Mouse (Mus musculus) thymus, postnatal 4 days (tissue): Measurements from ENCODE around the gene Adcy3.

Experiments
- DNase-seq: peaks from one replicate; pipeline ENCODE4 v3.0.0; 2021

Gene Adcy3

DNA sequence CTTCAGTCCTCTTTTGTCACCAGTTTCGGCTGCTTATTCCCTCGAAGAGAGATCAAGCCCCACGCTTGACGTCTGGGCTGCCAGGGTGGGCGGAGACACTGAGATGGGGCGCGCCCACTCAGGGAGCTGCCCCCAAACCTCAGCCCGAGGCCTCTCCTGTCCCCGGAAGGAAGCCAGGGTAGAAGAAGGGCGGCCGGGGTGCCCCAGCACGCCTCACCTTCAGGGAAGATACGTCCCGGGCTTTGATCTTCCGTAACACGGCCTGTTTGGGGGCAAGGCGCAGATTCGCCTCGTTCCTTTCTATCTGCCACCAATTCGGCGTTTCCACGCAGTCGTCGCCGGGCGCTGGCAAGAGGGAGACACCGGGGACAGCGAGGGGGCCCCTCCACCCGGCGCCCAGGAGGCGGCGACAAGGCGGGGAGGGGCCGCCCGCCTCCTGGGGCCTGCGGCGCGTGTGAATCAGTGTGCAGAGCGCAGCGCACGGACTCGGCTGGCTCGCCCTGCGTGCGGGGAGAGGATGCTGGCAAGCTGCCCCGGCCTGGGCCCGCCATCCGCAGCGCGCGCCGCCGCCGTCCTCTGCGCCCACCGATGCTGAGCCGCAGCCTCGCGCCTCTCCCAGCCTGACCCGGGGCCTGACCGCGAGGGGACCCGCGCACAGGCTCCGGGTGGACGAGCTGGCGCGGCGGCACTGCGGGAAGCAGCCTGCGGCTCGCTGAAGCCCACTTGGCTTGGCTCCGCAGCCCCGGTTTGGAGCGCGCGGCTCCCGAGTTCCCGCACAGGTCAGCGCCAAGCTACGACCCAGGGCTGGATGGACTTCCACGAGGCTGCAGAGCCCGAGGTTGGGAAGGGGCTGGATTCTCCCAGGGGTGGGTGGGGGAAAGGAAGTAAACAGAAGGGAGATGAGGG lies at the start of gene Adcy3:
Adcy3 (plus strand) TSS at position 163 of the 906 bp plus-strand sequence.
- peak; percentile 86 for DNase-seq

DNA sequence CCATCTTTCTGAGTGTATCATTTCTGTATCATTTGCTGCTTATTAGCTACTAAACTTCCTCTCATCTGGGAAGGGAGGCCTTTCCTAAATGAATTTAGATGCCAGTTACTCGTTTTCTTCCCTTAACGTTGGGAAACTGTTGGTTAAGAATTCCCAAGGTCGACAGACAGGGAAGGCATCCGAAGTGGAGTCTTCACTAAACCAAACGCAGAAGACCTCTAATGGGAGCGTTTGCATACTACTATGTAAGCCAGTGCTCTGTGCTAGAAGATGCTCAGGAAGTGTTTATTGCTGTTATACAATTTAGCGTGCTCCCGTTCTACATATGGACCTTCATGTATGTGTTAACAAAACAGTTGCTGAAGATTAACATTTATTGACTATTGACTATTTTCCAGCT lies 49.5 kb upstream of the Adcy3 start:
- DNase-seq: no peak

DNA sequence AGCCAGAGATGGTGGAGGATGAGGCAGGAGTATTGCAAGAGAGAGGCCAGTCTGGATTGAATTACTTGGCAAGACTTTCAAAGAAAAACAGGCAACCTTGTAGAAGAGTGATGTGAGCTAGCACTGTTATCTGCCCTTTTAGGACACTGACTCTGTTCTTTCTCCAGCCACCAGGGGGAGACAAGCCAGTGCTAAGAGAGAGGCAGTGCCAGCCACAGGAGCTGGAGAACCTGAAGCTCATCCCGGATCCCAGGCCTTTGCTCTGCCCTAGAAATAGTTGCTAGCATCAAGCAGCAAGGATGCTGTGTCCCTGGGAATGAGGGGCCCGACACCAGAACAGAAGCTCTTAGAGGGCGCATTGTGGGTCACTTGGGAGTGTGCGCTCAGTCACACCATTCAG lies 25.5 kb upstream of the Adcy3 start:
- peak; percentile 83 for DNase-seq

DNA sequence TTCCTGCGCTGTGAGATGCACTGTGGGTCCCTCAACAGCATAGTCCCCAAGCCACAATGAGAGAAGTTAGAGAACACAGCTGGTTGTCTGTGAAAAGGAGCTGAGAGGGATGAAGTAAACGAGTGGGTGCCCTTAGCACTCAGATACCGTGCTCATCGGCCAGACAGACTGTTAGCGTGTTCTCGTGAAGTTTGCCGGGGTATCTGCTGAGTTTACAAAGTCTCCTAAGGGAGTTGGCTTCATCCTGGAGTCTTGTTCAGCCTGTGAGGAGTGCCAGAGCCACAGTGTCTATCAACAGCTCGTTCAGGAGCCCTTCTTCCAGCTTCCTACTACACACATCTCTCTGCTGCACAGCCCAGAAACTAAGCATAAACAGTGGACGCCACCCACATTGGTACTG lies 16.8 kb upstream of the Adcy3 start:
- DNase-seq: no peak

DNA sequence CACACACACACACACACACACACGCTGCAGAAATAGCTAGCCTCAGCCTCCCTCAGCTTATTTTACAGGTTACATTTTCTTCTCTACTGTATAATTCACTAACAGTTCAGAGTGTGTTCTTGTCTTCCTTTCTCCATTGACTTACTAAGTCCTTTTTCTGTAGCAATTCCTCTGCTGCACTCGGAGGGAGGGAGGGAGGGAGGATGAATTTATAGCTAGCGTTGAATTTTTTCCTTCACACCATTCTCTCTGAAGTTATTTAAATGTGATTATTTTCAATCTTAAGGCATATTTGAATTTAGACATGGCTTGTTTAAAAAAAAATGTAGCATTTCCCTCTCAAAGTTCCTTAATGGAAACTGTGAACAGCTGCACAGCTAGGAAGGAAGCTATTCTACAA lies 15.8 kb upstream of the Adcy3 start:
- no peak for DNase-seq

DNA sequence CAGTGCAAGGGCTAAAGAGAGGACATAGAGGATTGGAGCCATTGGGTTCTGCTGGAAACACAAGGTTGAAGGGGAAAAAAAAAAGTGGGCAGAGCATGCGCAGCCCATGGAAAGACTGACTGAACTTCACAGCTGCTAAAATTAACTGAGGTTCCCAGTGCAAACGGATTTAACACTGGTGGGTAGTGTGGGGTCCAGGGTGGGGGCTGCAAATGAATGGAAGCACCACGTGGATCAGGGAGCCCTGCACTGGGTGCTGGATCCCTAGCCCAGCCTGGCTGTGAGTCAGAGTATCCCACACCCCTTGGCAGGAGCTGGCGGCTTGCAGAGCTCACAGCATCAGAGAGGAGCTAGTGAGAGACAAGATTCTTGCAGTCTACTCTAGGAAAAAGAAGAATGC lies 15.3 kb upstream of the Adcy3 start:
- DNase-seq: no peak

DNA sequence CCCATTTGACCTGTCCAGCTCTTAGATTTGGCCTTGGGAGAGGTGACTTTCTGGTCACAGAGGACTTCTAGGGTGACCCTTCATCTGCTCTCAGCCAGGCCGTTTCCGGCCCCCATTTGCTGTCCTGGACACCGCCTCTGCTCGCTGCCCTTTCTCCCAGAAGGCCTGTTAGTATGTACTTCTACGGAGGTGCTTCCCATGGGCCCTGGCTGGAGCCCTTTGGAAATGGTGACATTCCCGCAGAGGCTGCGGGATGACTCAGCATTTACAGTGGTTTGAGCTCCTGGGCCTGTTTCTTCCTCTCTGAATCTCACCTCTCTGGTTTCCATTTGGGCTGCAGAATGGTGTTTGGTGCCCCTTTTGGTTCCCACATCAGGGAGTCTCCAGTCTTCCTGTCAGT lies 5.6 kb upstream of the Adcy3 start:
- no peak for DNase-seq

DNA sequence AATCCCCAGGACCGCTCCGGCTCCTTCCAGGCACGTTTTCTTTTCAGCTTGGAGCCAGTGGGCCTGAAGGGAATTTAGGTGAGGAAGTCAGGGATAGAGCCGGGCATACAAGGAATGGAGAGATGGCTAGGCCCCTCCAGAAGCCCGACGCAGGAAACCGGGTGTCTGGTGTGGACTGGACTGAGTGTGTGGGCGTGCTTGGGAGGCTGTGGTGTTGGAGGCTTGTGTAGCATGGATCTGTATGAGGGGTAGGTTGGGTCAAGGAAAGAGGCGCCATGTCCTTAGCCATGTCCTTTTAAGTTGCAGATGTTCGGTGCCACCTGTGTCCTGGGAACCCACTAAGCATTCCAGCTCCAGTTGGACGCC lies 927 bp downstream of the Adcy3 start:
- no peak for DNase-seq

DNA sequence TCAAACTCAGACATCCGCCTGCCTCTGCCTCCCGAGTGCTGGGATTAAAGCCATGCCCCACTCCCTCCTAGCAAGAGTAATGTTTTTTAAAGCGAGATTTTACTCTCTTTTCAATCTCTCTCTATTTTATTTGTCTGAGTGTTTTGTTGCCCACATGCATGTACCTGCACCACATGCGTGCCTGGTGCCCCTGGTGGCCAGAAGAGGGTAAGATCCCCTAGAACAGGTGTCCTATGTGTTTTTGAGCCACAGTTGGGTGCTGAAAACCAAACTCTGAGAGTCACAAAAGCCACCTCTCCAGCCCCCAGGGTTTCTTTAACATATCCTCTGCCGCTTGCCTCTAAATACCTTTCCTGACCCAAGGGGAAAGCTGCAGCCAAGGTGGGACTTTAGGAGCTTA lies 10.3 kb downstream of the Adcy3 start:
- peak; percentile 52 for DNase-seq

DNA sequence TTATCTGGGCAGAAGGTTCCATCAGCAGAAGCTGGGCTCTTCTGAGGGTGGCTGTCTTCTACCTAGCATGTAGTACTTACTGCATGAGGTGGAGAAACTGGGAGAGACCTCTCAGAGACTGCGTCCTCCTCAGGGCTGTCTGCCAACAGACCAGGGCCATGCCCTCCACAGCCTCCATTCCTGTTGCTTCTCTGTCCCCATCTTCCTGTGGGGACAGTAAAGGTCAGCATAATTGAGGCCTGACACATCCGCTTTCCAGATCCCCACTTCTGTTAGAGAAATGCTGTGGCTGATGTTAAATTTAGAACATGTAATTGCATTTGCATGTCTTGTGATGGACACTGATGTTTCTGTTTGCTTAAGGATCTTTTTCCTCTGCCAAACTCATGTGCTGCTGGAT lies 18.0 kb downstream of the Adcy3 start:
- no peak for DNase-seq

DNA sequence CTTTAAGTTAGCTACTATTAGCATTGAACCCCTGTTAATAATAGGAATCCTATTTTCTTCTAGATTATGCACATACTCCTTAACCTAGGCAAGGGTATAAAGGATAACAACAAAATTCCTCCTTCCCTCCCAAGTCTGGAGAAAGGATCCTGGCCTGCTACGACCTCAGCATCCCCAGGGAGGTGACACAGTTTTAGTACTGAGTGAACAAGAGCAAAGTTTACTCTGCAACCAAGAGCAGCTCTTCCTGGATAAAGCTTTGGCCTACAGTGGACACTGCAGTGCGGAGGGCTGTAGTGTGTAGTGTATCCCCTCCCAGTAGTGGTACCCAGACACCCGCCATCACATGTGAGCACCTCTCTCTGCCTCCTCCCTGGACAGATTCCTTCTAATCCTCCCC lies 19.1 kb downstream of the Adcy3 start:
- DNase-seq: no peak

DNA sequence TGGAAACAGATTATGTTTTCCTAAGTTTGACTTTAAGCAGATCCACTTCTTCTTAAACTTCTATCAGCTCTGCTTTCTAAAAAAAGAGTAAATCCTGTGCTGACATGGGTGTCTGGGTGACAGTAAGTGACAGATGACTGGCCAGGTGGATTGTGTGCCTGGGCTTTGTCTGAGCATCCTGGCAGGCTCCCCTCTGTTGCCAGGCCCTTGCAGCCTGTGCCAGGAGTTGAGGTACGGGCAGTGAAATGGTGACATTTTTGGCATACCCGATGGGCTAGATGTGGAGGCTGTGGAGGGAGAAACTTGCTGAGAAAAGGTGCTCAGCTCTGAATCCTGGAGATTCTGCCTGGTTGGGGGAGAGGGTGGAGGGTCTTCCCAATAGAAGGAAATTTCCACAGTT lies 24.6 kb downstream of the Adcy3 start:
- no peak for DNase-seq

DNA sequence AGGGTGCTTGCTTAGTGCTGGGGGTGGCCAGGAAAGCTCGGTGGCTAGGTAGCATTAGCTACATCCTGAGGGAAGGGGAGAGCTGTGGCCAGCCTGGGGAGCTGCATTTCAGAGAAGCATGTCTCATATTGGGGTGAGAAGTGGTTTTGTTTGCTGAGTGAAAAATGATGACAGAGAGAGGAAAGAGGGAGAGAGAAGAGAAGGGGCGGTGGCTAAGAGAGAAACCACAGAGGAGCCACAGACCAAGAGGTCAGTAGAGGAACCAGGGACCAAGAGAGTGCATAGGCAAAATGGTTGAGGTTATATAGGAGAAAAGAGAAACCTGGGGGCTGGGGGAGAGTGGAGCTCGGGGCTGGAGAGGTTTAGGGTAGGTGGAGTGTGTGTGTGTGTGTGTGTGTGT lies 25.3 kb downstream of the Adcy3 start:
- DNase-seq: no peak

DNA sequence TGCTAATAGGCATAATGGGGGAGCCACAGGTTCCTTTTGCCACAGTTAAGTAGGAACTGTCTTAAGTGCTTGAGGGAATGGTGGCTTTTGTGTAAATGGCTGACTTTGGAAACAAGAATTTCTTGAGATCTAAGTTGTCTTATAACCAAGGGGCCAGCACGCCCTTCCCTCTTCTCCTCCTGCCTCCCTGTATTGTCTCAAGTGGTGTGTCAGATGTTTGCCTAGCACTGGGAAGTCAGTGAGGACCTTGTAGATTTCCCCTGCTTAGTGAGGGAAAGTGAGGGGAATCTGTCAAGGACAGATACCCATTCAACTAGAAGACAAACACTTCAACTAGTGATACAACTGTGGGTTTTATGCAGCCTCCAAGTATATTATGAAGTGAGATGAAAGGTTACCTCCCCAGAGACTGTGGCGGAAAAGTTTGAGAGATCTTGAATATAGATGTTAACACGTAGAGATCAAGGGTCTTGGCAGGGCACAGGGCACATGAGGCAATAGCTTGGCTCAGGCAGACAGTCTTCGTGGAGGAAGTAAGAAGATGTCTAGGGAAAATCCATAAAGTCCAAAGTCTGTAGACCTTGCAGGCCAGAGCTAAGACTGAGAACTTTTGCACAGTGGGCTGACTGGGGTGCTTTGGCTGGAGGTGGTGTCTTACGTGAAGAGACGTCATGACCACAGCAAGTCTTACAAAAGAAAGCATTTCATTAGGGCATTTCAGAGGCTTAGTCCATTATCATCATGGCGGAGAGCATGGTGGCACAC lies 26.1 kb downstream of the Adcy3 start:
- DNase-seq: no peak

DNA sequence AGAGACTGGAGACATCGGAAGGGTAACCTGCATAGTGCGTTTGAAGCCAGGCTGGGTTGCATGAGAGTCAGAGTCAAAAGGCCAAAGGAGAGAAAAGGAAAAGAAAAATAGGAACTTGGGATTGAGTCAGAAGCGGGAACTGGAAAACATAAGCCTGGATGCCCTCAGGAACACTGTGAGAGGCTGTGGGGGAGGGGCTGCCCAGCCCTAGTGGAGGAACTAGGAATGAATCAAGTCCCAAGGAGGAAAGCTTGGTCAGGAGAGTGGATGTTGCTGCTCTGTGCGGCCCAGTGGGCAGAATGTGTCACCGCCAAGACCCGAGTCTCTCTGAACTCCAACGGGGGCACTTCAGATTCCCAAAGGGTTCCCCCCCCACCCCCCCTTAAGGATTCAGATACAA lies 27.4 kb downstream of the Adcy3 start:
- DNase-seq: no peak

DNA sequence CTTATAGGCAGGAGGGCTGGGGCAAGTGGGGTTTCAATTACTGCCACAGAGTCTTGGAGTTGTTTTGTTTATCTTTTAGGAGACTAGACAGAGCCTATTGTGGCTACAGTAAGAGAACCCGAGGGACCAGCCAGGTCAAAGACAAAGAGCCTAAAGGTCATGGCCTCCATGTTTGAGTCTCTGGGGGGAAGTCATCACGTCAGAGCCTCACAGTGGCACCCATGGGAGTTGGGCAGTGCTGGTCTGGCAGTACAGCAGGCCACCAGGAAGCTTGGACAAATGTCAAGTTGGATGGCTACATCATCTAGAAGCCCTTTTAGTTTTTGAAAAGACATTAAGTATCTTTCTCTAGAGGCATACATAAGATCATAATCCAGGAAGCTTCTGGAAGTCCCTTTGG lies 30.0 kb downstream of the Adcy3 start:
- no peak for DNase-seq

DNA sequence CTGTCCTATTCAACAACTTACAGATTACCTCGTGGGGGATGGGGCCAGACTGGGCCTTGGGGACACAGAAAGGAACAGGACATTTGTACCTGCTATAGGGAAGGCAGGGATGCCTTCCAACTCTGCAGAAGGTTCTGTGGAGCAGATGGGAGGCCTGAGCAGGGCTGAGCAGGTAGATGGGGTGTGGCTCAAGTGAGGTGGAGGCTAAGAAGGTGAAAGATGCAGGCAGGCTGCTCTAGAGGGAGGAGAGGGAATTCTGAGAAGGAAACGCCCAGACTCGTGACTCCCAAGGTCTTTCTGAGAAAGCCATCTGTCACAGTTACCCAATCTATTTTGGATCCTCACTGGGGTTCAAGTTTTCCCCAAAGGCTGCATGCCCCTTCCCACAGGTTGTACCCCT lies 34.1 kb downstream of the Adcy3 start:
- DNase-seq: no peak

DNA sequence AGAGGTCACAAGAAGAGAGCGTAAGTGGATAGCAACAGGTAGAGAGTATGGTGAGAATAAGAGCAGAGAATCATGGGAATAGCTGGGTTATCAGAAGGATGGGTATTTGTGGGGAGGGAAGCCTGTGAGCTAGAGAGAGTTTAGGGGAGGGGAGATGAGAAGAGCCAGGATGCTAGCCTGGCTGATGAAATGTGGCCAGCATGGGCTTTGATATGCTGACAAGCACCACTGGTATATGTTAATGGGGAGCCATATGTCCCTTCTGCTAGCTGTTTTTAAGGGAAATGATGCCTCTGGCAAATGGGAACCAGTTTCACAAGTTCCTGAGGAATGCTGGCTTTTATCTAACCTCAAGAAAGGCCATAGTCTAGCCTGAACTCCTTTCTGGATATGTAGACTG lies 36.2 kb downstream of the Adcy3 start:
- DNase-seq: no peak

DNA sequence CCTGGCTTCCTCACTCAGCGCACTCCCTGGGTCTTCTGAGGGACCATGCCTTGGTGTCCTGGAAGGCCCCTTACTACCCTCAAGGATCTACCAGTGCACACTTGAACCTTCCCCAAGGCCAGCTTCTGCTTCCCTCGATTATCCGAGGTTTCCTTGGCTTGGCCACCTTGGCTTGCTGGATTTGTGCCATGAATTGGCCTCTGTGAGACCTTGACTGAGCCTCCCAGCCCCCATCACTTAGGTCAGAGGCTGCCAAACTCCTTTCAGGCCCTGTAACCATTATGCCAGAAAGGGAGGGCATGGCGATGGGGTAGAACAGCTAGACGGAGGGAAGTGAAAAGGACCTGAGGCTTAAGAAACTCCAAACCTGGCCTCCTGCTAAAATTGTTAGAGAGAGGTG lies 36.7 kb downstream of the Adcy3 start:
- no peak for DNase-seq

DNA sequence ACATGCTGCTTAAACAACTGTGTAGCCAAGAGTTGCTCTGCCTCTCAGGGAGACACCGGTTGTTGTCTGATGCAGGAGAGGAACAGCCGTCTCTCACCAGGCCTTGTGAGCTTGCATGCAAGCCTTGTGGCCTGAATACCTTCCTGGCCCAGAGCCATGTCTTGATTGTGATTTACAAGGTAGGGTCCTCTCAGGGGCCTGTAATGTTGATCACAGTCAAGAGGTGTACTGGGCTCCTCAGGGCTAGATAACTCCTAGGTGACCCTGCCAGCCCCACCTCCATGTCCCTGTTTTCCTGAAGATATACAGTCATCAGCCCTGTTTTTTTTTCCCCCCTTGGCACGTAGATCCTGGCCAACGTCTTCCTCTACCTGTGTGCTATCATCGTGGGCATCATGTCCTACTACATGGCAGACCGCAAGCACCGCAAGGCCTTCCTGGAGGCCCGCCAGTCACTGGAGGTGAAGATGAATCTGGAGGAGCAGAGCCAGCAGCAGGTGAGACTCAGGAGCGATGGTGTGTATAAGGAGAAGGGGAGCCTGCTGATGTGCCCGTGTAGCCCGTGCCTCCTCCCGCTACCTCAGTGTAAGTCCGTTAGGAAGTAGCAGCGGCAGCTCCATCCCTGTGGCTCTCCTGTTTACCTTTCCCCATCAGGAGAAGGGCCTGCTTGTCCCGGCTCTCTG lies 40.3 kb downstream of the Adcy3 start:
- DNase-seq: no peak

DNA sequence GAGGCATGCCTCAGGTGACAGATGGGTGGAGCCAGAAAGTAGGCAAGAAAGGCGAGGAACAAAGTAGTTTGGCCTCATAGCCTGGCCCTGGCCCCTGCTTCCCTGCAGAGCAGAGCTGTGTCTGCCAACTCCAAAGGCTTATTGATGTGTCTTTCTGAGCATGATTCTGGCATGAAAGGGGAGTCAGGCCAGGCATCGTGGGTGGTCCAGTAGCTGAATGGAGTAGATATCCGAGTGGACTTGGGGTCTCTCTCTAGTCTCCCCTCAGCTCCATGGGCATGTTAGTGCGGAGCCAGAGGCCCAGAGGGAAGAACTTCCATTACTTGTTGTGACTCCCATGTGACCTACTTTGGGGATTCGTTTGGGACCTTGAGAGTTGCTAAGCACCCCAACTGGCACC lies 45.9 kb downstream of the Adcy3 start:
- no peak for DNase-seq

DNA sequence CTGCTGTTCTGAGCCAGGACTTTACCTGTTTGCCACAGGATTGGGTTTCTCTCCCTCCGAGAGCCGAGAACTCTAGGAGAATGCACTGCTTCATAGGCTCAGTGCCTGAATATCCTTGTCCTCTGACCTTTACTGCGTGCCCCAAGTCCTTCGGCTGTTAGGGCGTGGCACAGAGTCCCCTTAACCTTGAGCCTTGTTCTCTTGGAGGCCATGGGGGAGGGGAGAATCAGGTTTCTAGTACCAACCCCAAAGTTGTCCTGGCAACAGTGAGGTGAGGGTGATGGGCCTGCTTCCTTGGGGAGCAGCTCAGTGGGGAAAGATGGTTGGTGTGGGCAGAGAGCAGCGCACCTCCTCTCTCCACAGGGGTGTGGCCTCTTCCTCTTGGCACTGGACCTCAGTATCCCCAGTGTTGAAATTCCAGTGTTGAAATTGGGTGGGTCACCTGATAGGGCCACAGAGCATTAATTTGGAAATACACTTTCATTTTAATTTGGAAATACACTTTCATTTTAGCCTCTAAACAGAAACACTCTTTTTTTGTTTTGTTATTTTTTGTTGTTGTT lies 46.8 kb downstream of the Adcy3 start:
- DNase-seq: no peak

DNA sequence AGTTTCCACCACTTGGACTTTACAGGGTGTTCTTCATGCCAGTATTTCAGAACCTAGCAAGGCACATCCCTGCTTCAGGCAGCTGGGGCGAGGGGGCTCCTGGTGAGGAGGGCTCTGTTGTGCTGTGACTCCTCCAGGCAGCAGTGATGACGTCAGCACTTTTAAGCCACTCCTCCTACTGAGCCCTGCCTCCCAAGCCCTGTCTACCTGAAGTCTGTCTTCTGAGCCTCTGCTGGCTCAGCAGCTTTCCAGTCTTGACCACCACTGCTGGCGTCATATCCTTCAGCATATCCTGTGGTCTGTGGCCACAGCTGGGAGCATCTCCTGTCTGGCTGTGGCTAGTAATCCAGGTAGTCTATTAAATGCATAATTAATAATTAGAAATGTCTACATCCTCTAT lies 47.6 kb downstream of the Adcy3 start:
- peak; percentile 29 for DNase-seq

DNA sequence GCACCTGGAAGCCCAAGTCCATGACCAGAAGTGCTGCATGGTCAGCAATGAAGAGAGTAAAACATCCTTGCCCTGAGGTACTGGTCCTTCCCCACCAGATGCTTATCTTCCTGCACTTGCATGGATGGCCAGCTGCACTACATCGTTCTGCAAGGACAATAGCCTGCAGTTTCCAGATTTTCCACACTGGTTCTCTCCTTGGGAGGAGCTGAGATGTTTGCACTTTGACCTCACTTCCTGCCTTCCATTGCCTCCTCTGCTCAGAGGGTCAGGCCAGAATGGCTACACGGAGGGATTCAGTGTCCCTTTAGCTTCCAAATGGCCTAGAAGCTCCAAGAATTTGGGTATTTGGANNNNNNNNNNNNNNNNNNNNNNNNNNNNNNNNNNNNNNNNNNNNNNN lies 51.7 kb downstream of the Adcy3 start:
- no peak for DNase-seq
